Mouse (Mus musculus): ENCODE results near the gene Nprl3. TPM values are rescaled to one million over a fixed set of nuclear protein-coding genes. Genes with fewer than 3 reads are reported as not detected.

The Nprl3 gene
- total RNA-seq, 1 experiment from 2014 or later: 20.3 TPM

GRCm38 (mm10) chr11:32262674-32263415 is 4.7 kb downstream of the Nprl3 start:
- no peak for ATAC-seq (replicated peaks in 1 of 2; ENCODE audit: insufficient read depth in 1 of 2, low FRiP score in 2 of 2, low TSS enrichment in 1 of 2, low read depth in 1 of 2, poor library complexity in 2 of 2, severe bottlenecking in 2 of 2)

GRCm38 (mm10) chr11:32256566-32256965 is 10.9 kb downstream of the Nprl3 start:
- ATAC-seq (replicated peaks in 1 of 2; ENCODE audit: insufficient read depth in 1 of 2, low FRiP score in 2 of 2, low TSS enrichment in 1 of 2, low read depth in 1 of 2, poor library complexity in 2 of 2, severe bottlenecking in 2 of 2): no peak

DNA sequence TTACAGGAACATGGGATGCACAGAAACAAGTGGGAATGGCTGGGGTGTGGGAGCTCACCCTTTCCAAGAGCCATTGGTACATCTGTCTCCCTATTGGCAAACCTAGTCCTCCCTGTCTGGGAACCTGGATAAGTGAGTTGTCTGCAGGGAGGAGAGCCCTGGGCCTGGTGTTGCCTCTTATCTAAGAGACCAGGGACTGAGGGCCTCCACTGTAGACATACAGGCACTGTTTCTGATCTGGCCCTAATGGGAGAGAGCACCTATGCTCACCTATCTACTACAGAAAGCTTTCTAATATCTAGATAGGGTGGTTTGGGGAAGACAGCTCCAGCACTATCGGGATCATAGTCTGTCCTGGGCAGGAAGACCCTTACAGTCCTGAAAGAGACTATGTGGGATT is 11.4 kb downstream of the Nprl3 start:
- no peak for ATAC-seq (replicated peaks in 1 of 2; ENCODE audit: insufficient read depth in 1 of 2, low FRiP score in 2 of 2, low TSS enrichment in 1 of 2, low read depth in 1 of 2, poor library complexity in 2 of 2, severe bottlenecking in 2 of 2)

DNA sequence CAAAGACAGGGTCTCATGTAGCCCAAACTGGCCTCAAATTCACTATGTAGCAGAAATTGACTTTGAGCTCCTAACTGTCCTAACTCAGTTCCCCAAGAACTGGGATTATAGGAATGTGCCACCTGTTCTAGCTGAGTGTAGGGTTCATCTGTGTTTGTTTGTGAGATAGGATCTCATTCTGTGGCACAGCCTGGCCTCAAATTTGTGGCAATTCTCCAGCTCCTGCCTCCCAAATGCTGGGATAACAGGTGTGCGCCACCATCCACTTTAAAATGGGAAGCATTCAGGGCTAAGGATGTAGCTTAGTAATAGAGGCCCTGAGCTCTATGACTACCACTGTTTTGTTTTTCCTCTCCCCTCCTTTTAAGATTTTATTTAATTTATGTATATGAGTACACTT is 14.4 kb downstream of the Nprl3 start:
- ATAC-seq (replicated peaks in 1 of 2; ENCODE audit: insufficient read depth in 1 of 2, low FRiP score in 2 of 2, low TSS enrichment in 1 of 2, low read depth in 1 of 2, poor library complexity in 2 of 2, severe bottlenecking in 2 of 2): no peak

GRCm38 (mm10) chr11:32250880-32251763 is 16.4 kb downstream of the Nprl3 start:
- peak in 1 of 2 experiments; percentile 26; a peak in 1 of 4 replicates for ATAC-seq (replicated peaks in 1 of 2; ENCODE audit: insufficient read depth in 1 of 2, low FRiP score in 2 of 2, low TSS enrichment in 1 of 2, low read depth in 1 of 2, poor library complexity in 2 of 2, severe bottlenecking in 2 of 2)

GRCm38 (mm10) chr11:32248350-32248749 is 19.2 kb downstream of the Nprl3 start:
- ATAC-seq (replicated peaks in 1 of 2; ENCODE audit: insufficient read depth in 1 of 2, low FRiP score in 2 of 2, low TSS enrichment in 1 of 2, low read depth in 1 of 2, poor library complexity in 2 of 2, severe bottlenecking in 2 of 2): no peak

DNA sequence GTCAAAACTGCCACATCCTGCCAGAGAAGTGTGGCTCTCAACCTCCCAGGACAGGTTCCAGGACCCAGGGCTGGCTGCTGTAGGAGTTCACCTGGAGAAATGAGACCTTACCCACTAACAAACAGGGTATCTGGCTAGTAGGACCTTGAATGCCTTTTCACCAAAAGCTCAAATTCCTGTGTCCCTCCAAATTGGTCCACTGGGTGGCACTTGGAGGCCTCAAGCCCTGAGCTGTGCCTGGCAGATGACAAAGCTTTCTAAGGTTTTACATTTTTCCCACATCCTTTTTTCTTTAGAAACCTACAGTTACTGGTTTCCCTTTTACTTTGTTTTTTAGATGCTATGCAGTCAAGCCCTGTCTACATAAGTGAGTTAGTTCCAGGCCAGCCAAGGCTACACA is 20.4 kb downstream of the Nprl3 start:
- peak; percentile 61 to 77 for ATAC-seq (replicated peaks in 1 of 2; ENCODE audit: insufficient read depth in 1 of 2, low FRiP score in 2 of 2, low TSS enrichment in 1 of 2, low read depth in 1 of 2, poor library complexity in 2 of 2, severe bottlenecking in 2 of 2)

DNA sequence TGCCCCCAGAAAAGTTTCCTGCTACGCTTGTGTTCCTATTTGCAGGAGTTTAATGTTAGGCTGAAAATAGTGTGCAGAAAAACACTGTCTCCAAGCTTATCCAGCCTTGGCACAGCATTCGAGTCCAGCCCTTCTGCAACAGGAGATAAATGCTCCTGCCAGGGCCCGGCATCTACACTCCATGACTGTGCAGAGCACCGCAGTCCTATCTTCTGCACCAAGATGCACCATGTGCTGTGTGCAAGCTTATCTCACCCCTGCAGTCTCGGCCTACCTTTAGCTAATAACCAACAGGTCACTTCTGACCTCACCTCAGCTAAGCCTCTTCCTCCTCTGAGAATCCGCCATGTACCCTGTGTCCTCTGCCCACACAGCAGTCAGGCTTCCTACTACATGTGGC is 21.9 kb downstream of the Nprl3 start:
- peak in 1 of 2 experiments; percentile 59; a peak in 2 of 4 replicates for ATAC-seq (replicated peaks in 1 of 2; ENCODE audit: insufficient read depth in 1 of 2, low FRiP score in 2 of 2, low TSS enrichment in 1 of 2, low read depth in 1 of 2, poor library complexity in 2 of 2, severe bottlenecking in 2 of 2)

- ATAC-seq (replicated peaks in 1 of 2; ENCODE audit: insufficient read depth in 1 of 2, low FRiP score in 2 of 2, low TSS enrichment in 1 of 2, low read depth in 1 of 2, poor library complexity in 2 of 2, severe bottlenecking in 2 of 2): no peak
Observed at GRCm38 (mm10) chr11:32244617-32245016, 22.9 kb downstream of the Nprl3 start.

- ATAC-seq (replicated peaks in 1 of 2; ENCODE audit: insufficient read depth in 1 of 2, low FRiP score in 2 of 2, low TSS enrichment in 1 of 2, low read depth in 1 of 2, poor library complexity in 2 of 2, severe bottlenecking in 2 of 2): no peak
Observed at GRCm38 (mm10) chr11:32244064-32244463, 23.4 kb downstream of the Nprl3 start.

GRCm38 (mm10) chr11:32243205-32243955 is 24.1 kb downstream of the Nprl3 start:
- no peak for ATAC-seq (replicated peaks in 1 of 2; ENCODE audit: insufficient read depth in 1 of 2, low FRiP score in 2 of 2, low TSS enrichment in 1 of 2, low read depth in 1 of 2, poor library complexity in 2 of 2, severe bottlenecking in 2 of 2)

DNA sequence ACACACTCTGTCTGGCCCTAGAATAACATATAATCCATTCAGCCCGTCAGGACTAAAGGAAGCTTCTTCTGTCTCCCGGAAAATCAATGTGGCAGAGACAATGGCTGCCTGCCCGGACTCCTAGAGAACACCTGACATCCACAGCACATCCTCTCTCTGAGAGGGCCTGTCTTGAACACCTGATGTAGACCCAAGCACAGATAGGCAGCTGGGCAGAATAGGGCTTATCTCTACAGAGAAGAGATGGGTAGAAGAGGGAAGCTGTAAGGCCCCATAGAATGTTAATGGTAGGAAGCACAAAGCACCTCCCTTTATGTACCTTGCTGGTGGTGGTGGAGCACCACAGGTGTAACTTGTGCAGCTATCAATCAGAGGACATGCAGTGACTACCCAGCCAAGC is 25.3 kb downstream of the Nprl3 start:
- no peak for ATAC-seq (replicated peaks in 1 of 2; ENCODE audit: insufficient read depth in 1 of 2, low FRiP score in 2 of 2, low TSS enrichment in 1 of 2, low read depth in 1 of 2, poor library complexity in 2 of 2, severe bottlenecking in 2 of 2)

- ATAC-seq (replicated peaks in 1 of 2; ENCODE audit: insufficient read depth in 1 of 2, low FRiP score in 2 of 2, low TSS enrichment in 1 of 2, low read depth in 1 of 2, poor library complexity in 2 of 2, severe bottlenecking in 2 of 2): no peak
Observed at GRCm38 (mm10) chr11:32241391-32241790, 26.1 kb downstream of the Nprl3 start.

DNA sequence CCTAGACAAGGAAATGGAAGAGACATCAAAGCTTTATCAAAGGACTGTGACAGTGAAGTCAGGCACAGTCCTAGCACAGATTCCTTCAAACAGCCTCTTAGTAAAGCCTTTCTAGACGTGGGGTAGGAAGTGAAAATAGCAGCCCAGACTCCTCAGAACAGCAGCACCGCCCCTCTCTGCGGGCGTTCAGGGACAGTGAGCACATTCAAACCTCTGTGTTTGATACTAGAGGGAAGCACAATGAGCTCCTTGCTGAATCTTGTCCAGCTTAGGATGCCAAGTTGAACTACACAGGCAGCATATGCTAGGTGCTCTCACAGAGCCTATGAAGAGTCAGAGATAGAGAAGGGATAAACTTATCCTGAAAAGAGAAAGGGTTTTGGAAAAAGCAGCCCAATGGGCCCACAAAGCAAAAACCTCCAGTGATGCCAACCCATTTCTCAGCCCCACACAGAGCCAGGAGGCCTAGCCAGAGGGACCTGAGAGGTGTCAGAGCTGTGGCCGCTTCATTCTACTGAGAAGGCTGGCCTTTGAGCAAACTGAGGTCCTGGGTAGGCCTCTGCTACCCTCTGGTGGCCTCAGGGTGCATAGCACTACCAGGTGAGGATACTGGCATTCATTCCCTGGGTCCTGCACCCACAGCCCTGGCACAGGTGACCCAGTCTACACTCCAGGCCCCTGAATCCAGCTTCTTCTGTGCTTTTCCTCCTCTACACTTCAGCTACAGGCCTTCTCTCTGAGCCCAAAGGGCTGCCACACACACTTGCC is 29.2 kb downstream of the Nprl3 start:
- ATAC-seq (replicated peaks in 1 of 2; ENCODE audit: insufficient read depth in 1 of 2, low FRiP score in 2 of 2, low TSS enrichment in 1 of 2, low read depth in 1 of 2, poor library complexity in 2 of 2, severe bottlenecking in 2 of 2): peak; percentile 81 to 90

GRCm38 (mm10) chr11:32237411-32237795 is 30.1 kb downstream of the Nprl3 start:
- no peak for ATAC-seq (replicated peaks in 1 of 2; ENCODE audit: insufficient read depth in 1 of 2, low FRiP score in 2 of 2, low TSS enrichment in 1 of 2, low read depth in 1 of 2, poor library complexity in 2 of 2, severe bottlenecking in 2 of 2)

- ATAC-seq (replicated peaks in 1 of 2; ENCODE audit: insufficient read depth in 1 of 2, low FRiP score in 2 of 2, low TSS enrichment in 1 of 2, low read depth in 1 of 2, poor library complexity in 2 of 2, severe bottlenecking in 2 of 2): peak in 1 of 2 experiments; percentile 59; a peak in 1 of 4 replicates
Observed at GRCm38 (mm10) chr11:32236712-32237410, 30.6 kb downstream of the Nprl3 start.

DNA sequence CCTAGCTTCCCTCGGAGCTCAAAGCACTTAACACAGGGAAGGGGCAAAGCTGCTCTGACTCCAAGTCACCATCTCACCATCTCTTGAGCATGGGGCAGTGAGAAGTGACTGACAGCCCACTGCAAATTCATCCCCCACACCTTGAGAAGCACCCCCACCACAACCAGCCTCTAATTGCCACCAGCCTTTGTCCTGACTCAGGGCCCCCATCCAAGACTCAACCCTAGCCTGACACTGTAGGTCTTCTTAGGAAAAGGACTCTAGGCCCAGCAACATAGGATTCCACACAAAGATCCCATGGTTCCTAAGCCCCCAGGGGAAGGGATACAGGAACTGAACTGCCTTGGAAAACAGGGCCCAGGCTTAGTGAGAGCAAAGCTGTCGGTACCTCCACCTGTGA is 31.4 kb downstream of the Nprl3 start:
- no peak for ATAC-seq (replicated peaks in 1 of 2; ENCODE audit: insufficient read depth in 1 of 2, low FRiP score in 2 of 2, low TSS enrichment in 1 of 2, low read depth in 1 of 2, poor library complexity in 2 of 2, severe bottlenecking in 2 of 2)

Data from hematopoietic stem cell, adult 5-6 weeks (primary cell).